In genomic region chr14:71095661-71096422, GRCm38 (mm10) we compare ENCODE assay signal across 13 mouse cellular contexts.
"Had no signal": no experiment of that assay in that cellular context is flagged by ENCODE, and none has a peak within 500 bp of the region (broad histone marks: within the 10 kb centered on the region; RNA-seq: fewer than 3 reads in every experiment).

No protein-coding gene starts in this region.

- H3K36me3 ChIP-seq: limb, embryonic 15.5 days; liver, embryonic 12.5 days; lung, embryonic 15.5 days; midbrain, embryonic 10.5 days; neural tube, embryonic 15.5 days had no signal

- H3K27ac ChIP-seq: left cerebral cortex, adult 2 months; limb, embryonic 15.5 days; liver, embryonic 12.5 days; lung, embryonic 15.5 days; midbrain, embryonic 10.5 days; neural tube, embryonic 15.5 days had no signal

- H3K4me1 ChIP-seq: limb, embryonic 15.5 days; liver, embryonic 12.5 days; midbrain, embryonic 10.5 days; neural tube, embryonic 15.5 days had no signal

- H3K27me3 ChIP-seq: limb, embryonic 15.5 days; liver, embryonic 12.5 days; lung, embryonic 15.5 days; neural tube, embryonic 15.5 days had no signal

- DNase-seq: kidney, postnatal 25 days; lung, postnatal 4 days; midbrain, embryonic 14.5 days; right cerebral cortex, adult 18-20 months; right cerebral cortex, postnatal 25 days; thymus, postnatal 36 days had no signal

- H3K4me2 ChIP-seq: limb, embryonic 15.5 days; liver, embryonic 12.5 days; lung, embryonic 15.5 days; neural tube, embryonic 15.5 days had no signal

- ATAC-seq: liver, embryonic 12.5 days had no signal

- H3K9ac ChIP-seq: limb, embryonic 15.5 days; liver, embryonic 12.5 days; lung, embryonic 15.5 days; neural tube, embryonic 15.5 days had no signal

- H3K4me3 ChIP-seq: left cerebral cortex, adult 2 months; limb, embryonic 15.5 days; liver, embryonic 12.5 days; lung, embryonic 15.5 days; midbrain, embryonic 10.5 days; myocyte; neural tube, embryonic 15.5 days had no signal

- H3K9me3 ChIP-seq: limb, embryonic 15.5 days; liver, embryonic 12.5 days; lung, embryonic 15.5 days; midbrain, embryonic 10.5 days; neural tube, embryonic 15.5 days had no signal
